Mouse (Mus musculus): ENCODE measurements around the gene Chmp2a. TPM values are rescaled to one million over a fixed set of nuclear protein-coding genes. Genes with fewer than 3 reads are reported as not detected.

Gene Chmp2a
- polyA plus RNA-seq, 1 experiment from 2014 or later: 264 TPM

- no peak overlapping the region for H3K27ac ChIP-seq (ENCODE audit: low read length)
- no peaks in the 10 kb centered on the region for H3K27me3 ChIP-seq (replicated peaks; ENCODE audit: insufficient read depth, low read length)
- no peak overlapping the region for H3K4me2 ChIP-seq (replicated peaks; ENCODE audit: low read depth, low read length)
- DNase-seq (ENCODE audit: low spot score) (no peak), ATAC-seq (no peak)
- H3K9ac ChIP-seq (replicated peaks; ENCODE audit: low read depth): no peak overlapping the region
- WGBS: 57% methylated on average over 55 of the region's 57 CpGs
- H3K9me3 ChIP-seq (ENCODE audit: low read length): no peaks in the 10 kb centered on the region
- H3K4me3 ChIP-seq (ENCODE audit: low read depth, low read length): no peak overlapping the region
- TF ChIP-seq CTCF (IDR thresholded peaks at IDR 0.05) (no peak), EP300 (IDR thresholded peaks at IDR 0.05) (no peak)
- H3K36me3 ChIP-seq (ENCODE audit: insufficient read depth, low read length): no peaks in the 10 kb centered on the region
- peaks cover 7% of the 10 kb centered on the region; the same call in 1 of the 2 replicates for H3K4me1 ChIP-seq (ENCODE audit: insufficient read depth, low read depth, low read length)
Observed at GRCm38 (mm10) chr7:13007341-13008092, 27.1 kb downstream of the Chmp2a start.

- Histone ChIP-seq H3K36me3 (ENCODE audit: insufficient read depth, low read length) (no peaks in the 10 kb centered on the region), H3K9ac (replicated peaks; ENCODE audit: low read depth) (no peak overlapping the region), H3K4me3 (ENCODE audit: low read depth, low read length) (no peak overlapping the region), H3K27me3 (replicated peaks; ENCODE audit: insufficient read depth, low read length) (no peaks in the 10 kb centered on the region), H3K4me1 (ENCODE audit: insufficient read depth, low read depth, low read length) (peaks cover 7% of the 10 kb centered on the region; the same call in 1 of the 2 replicates), H3K4me2 (replicated peaks; ENCODE audit: low read depth, low read length) (no peak overlapping the region), H3K27ac (ENCODE audit: low read length) (no peak overlapping the region), H3K9me3 (ENCODE audit: low read length) (no peaks in the 10 kb centered on the region)
- 83% methylated on average over 10 of the region's 10 CpGs for WGBS
- TF ChIP-seq CTCF (IDR thresholded peaks at IDR 0.05): no peak
- no peak for DNase-seq (ENCODE audit: low spot score)
- ATAC-seq: no peak
Observed at GRCm38 (mm10) chr7:13006531-13006930, 28.1 kb downstream of the Chmp2a start.

GRCm38 (mm10) chr7:13006011-13006410 lies 28.6 kb downstream of the Chmp2a start:
- H3K27me3 ChIP-seq (replicated peaks; ENCODE audit: insufficient read depth, low read length): no peaks in the 10 kb centered on the region
- no peak overlapping the region for H3K27ac ChIP-seq (ENCODE audit: low read length)
- TF ChIP-seq CTCF (IDR thresholded peaks at IDR 0.05) (no peak), EP300 (IDR thresholded peaks at IDR 0.05) (no peak)
- ATAC-seq: no peak
- H3K4me1 ChIP-seq (ENCODE audit: insufficient read depth, low read depth, low read length): peaks cover 7% of the 10 kb centered on the region; the same call in 1 of the 2 replicates
- no peaks in the 10 kb centered on the region for H3K9me3 ChIP-seq (ENCODE audit: low read length)
- no peaks in the 10 kb centered on the region for H3K36me3 ChIP-seq (ENCODE audit: insufficient read depth, low read length)
- no peak overlapping the region for H3K9ac ChIP-seq (replicated peaks; ENCODE audit: low read depth)
- no peak for DNase-seq (ENCODE audit: low spot score)
- 88% methylated on average over 17 of the region's 17 CpGs for WGBS
- H3K4me3 ChIP-seq (ENCODE audit: low read depth, low read length): no peak overlapping the region
- H3K4me2 ChIP-seq (replicated peaks; ENCODE audit: low read depth, low read length): no peak overlapping the region

- no peaks in the 10 kb centered on the region for H3K9me3 ChIP-seq (ENCODE audit: low read length)
- H3K27ac ChIP-seq (ENCODE audit: low read length): no peak overlapping the region
- H3K4me1 ChIP-seq (ENCODE audit: insufficient read depth, low read depth, low read length): no peaks in the 10 kb centered on the region
- TF ChIP-seq EP300 (IDR thresholded peaks at IDR 0.05): no peak
- TF ChIP-seq CTCF (IDR thresholded peaks at IDR 0.05): 0 out of 2 replicates have a peak, but pooled peaks have one; percentile 19
- H3K36me3 ChIP-seq (ENCODE audit: insufficient read depth, low read length): no peaks in the 10 kb centered on the region
- ATAC-seq: no peak
- no peak for DNase-seq (ENCODE audit: low spot score)
- H3K9ac ChIP-seq (replicated peaks; ENCODE audit: low read depth): no peak overlapping the region
- 72% methylated on average over 5 of the region's 5 CpGs for WGBS
- H3K4me2 ChIP-seq (replicated peaks; ENCODE audit: low read depth, low read length): no peak overlapping the region
- H3K4me3 ChIP-seq (ENCODE audit: low read depth, low read length): no peak overlapping the region
- no peaks in the 10 kb centered on the region for H3K27me3 ChIP-seq (replicated peaks; ENCODE audit: insufficient read depth, low read length)
Observed at GRCm38 (mm10) chr7:13003380-13003779, 31.2 kb downstream of the Chmp2a start.

- H3K27me3 ChIP-seq (replicated peaks; ENCODE audit: insufficient read depth, low read length): no peaks in the 10 kb centered on the region
- no peaks in the 10 kb centered on the region for H3K9me3 ChIP-seq (ENCODE audit: low read length)
- H3K36me3 ChIP-seq (ENCODE audit: insufficient read depth, low read length): no peaks in the 10 kb centered on the region
- no peak overlapping the region for H3K9ac ChIP-seq (replicated peaks; ENCODE audit: low read depth)
- H3K4me1 ChIP-seq (ENCODE audit: insufficient read depth, low read depth, low read length): no peaks in the 10 kb centered on the region
- 50% methylated on average over 1 of the region's 1 CpGs for WGBS
- H3K4me3 ChIP-seq (ENCODE audit: low read depth, low read length): no peak overlapping the region
- TF ChIP-seq CTCF (IDR thresholded peaks at IDR 0.05): no peak
- no peak for TF ChIP-seq EP300 (IDR thresholded peaks at IDR 0.05)
- no peak overlapping the region for H3K27ac ChIP-seq (ENCODE audit: low read length)
- ATAC-seq (no peak), DNase-seq (ENCODE audit: low spot score) (no peak)
- H3K4me2 ChIP-seq (replicated peaks; ENCODE audit: low read depth, low read length): no peak overlapping the region
Observed at GRCm38 (mm10) chr7:13001584-13001983, 33.0 kb downstream of the Chmp2a start.

- DNase-seq (ENCODE audit: low spot score) (no peak), ATAC-seq (no peak)
- 79% methylated on average over 3 of the region's 3 CpGs for WGBS
- Histone ChIP-seq H3K4me2 (replicated peaks; ENCODE audit: low read depth, low read length) (no peak within 1 kb of the TSS), H3K27ac (ENCODE audit: low read length) (no peak within 1 kb of the TSS), H3K9me3 (ENCODE audit: low read length) (no peaks in the 10 kb centered on the region), H3K4me3 (ENCODE audit: low read depth, low read length) (no peak within 1 kb of the TSS), H3K4me1 (ENCODE audit: insufficient read depth, low read depth, low read length) (no peaks in the 10 kb centered on the region), H3K36me3 (ENCODE audit: insufficient read depth, low read length) (no peaks in the 10 kb centered on the region), H3K27me3 (replicated peaks; ENCODE audit: insufficient read depth, low read length) (no peaks in the 10 kb centered on the region), H3K9ac (replicated peaks; ENCODE audit: low read depth) (no peak within 1 kb of the TSS)
- TF ChIP-seq EP300 (IDR thresholded peaks at IDR 0.05) (no peak), CTCF (IDR thresholded peaks at IDR 0.05) (no peak)
Observed at GRCm38 (mm10) chr7:12998851-12999250, 35.8 kb downstream of the Chmp2a start, which contains the start of gene Trim28. Trim28 (plus strand) TSS chr7:12999114.
